Mouse (Mus musculus) embryonic facial prominence, embryonic 14.5 days (tissue): Measurements from ENCODE around the gene Stk11. TPM values are rescaled to one million over a fixed set of nuclear protein-coding genes. Genes with fewer than 3 reads are reported as not detected.

ENCODE experiments used
- ATAC-seq: fragments of 200-750 bp; cut with Nextera tagmentation; 2 replicates; pipeline ENCODE4 v1.8.0; 2017; ENCODE audit warnings: low read depth, moderate number of reproducible peaks, moderate TSS enrichment
- DNase-seq: peaks from one replicate; pipeline ENCODE4 v3.0.0-alpha.2; 2015; ENCODE audit warnings: low spot score
- H3K27ac ChIP-seq: fragments of 300-500 bp; sonication (generic); replicated peaks from 2 replicates; pipeline ENCODE4 v1.5.1; 2014; ENCODE audit warnings: low read depth, mild to moderate bottlenecking, low read length, moderate library complexity
- H3K27me3 ChIP-seq: fragments of 300-500 bp; sonication (generic); replicated peaks from 2 replicates; pipeline ENCODE4 v1.6.1; 2014; ENCODE audit warnings: low read length; ENCODE audit not compliant: control insufficient read depth, insufficient read depth
- H3K36me3 ChIP-seq: fragments of 300-500 bp; sonication (generic); 2 replicates; pipeline ENCODE4 v1.6.1; 2014; ENCODE audit warnings: low read length, mixed read lengths; ENCODE audit not compliant: control insufficient read depth, insufficient read depth
- H3K4me1 ChIP-seq: fragments of 300-500 bp; sonication (generic); 2 replicates; pipeline ENCODE4 v1.6.1; 2014; ENCODE audit warnings: antibody characterized with exemption, low read length; ENCODE audit not compliant: control insufficient read depth, insufficient read depth
- H3K4me2 ChIP-seq: fragments of 300-500 bp; sonication (generic); 2 replicates; pipeline ENCODE4 v1.6.1; 2014; ENCODE audit warnings: low read depth, mild to moderate bottlenecking, low read length, moderate library complexity, mixed read lengths
- H3K4me3 ChIP-seq: fragments of 300-500 bp; sonication (generic); 2 replicates; pipeline ENCODE4 v1.5.1; 2014; ENCODE audit warnings: low read depth, mild to moderate bottlenecking, low read length
- H3K9ac ChIP-seq: fragments of 300-500 bp; sonication (generic); 2 replicates; pipeline ENCODE4 v1.6.1; 2014; ENCODE audit warnings: low read depth, mild to moderate bottlenecking, low read length, moderate library complexity, mixed read lengths
- H3K9me3 ChIP-seq: fragments of 300-500 bp; sonication (generic); 2 replicates; pipeline ENCODE4 v1.6.1; 2016; ENCODE audit warnings: low read length; ENCODE audit not compliant: control insufficient read depth
- WGBS: fragments of 180-500 bp; shearing (Covaris S2); extraction: QIAGEN DNeasy Blood & Tissue Kit; methylation state at CpG from one replicate; pipeline ENCODE4 v1.1.7; 2014; 5-methylcytosine and 5-hydroxymethylcytosine counted together
- polyA plus RNA-seq: library from polyadenylated mRNA; unstranded; fragments of >200 nt; fragmentation: Nextera tagmentation; extraction: Ambion mirVana; gene quantifications from 2 replicates; pipeline ENCODE4 v1.2.1, GENCODE M21; 2014

Stk11 gene
- polyA plus RNA-seq, 1 experiment from 2014 or later, result 32.6 TPM

- no peaks in the 10 kb centered on the region for H3K9me3 ChIP-seq
- no peak for ATAC-seq
- H3K9ac ChIP-seq, result peak overlapping the region; percentile 98
- H3K4me2 ChIP-seq, result peak overlapping the region; percentile 93
- peaks cover 23% of the 10 kb centered on the region for H3K4me1 ChIP-seq
- peak overlapping the region; percentile 85 for H3K4me3 ChIP-seq
- peaks cover 71% of the 10 kb centered on the region for H3K36me3 ChIP-seq
- WGBS, result 3% methylated on average over 13 of the region's 15 CpGs
- no peaks in the 10 kb centered on the region for H3K27me3 ChIP-seq
- DNase-seq, result peak; percentile 79
- peak overlapping the region; percentile 98 for H3K27ac ChIP-seq
Measured at GRCm38 (mm10) chr10:80152071-80152872, 36.7 kb downstream of the Stk11 start.

GRCm38 (mm10) chr10:80152873-80153260 lies 37.3 kb downstream of the Stk11 start:
- Histone ChIP-seq H3K9ac (peak overlapping the region; percentile 98), H3K4me1 (peaks cover 23% of the 10 kb centered on the region), H3K4me2 (peak overlapping the region; percentile 93), H3K9me3 (no peaks in the 10 kb centered on the region), H3K27me3 (no peaks in the 10 kb centered on the region), H3K36me3 (peaks cover 75% of the 10 kb centered on the region), H3K27ac (peak overlapping the region; percentile 98), H3K4me3 (peak overlapping the region; percentile 85)
- DNase-seq, result no peak
- 16% methylated on average over 3 of the region's 3 CpGs for WGBS
- ATAC-seq, result no peak

GRCm38 (mm10) chr10:80153713-80154112 lies 38.1 kb downstream of the Stk11 start:
- peaks cover 75% of the 10 kb centered on the region for H3K36me3 ChIP-seq
- 82% methylated on average over 17 of the region's 19 CpGs for WGBS
- H3K4me1 ChIP-seq, result peaks cover 28% of the 10 kb centered on the region
- peak overlapping the region; percentile 93; the same call in 1 of the 2 replicates for H3K4me2 ChIP-seq
- H3K9ac ChIP-seq, result peak overlapping the region; percentile 11; the same call in 1 of the 2 replicates
- peak overlapping the region; percentile 25; the same call in 1 of the 2 replicates for H3K27ac ChIP-seq
- ATAC-seq (no peak), DNase-seq (no peak)
- H3K27me3 ChIP-seq, result no peaks in the 10 kb centered on the region
- H3K9me3 ChIP-seq, result no peaks in the 10 kb centered on the region
- peak overlapping the region; percentile 14; the same call in 1 of the 2 replicates for H3K4me3 ChIP-seq

GRCm38 (mm10) chr10:80154384-80154783 lies 38.8 kb downstream of the Stk11 start:
- WGBS, result 75% methylated on average over 7 of the region's 7 CpGs
- 0 out of 2 replicates have a peak overlapping the region, but pooled peaks have one; percentile 24 for H3K27ac ChIP-seq
- no peak overlapping the region for H3K4me2 ChIP-seq
- no peak for DNase-seq
- H3K36me3 ChIP-seq, result peaks cover 75% of the 10 kb centered on the region
- H3K9me3 ChIP-seq, result no peaks in the 10 kb centered on the region
- ATAC-seq, result no peak
- H3K4me1 ChIP-seq, result peaks cover 34% of the 10 kb centered on the region
- H3K27me3 ChIP-seq, result no peaks in the 10 kb centered on the region
- no peak overlapping the region for H3K4me3 ChIP-seq
- 0 out of 2 replicates have a peak overlapping the region, but pooled peaks have one; percentile 23 for H3K9ac ChIP-seq

GRCm38 (mm10) chr10:80155277-80155676 lies 39.7 kb downstream of the Stk11 start:
- Histone ChIP-seq H3K9me3 (no peaks in the 10 kb centered on the region), H3K27ac (no peak overlapping the region), H3K4me2 (no peak overlapping the region), H3K27me3 (no peaks in the 10 kb centered on the region), H3K4me3 (no peak overlapping the region), H3K9ac (no peak overlapping the region), H3K36me3 (peaks cover 68% of the 10 kb centered on the region), H3K4me1 (peaks cover 36% of the 10 kb centered on the region)
- 23% methylated on average over 1 of the region's 1 CpGs for WGBS
- DNase-seq (no peak), ATAC-seq (no peak)

- H3K9ac ChIP-seq, result 0 out of 2 replicates have a peak overlapping the region, but pooled peaks have one; percentile 31
- DNase-seq (no peak), ATAC-seq (no peak)
- H3K9me3 ChIP-seq, result no peaks in the 10 kb centered on the region
- no peak overlapping the region for H3K4me3 ChIP-seq
- no peaks in the 10 kb centered on the region for H3K27me3 ChIP-seq
- no peak overlapping the region; the same call in 1 of the 2 replicates for H3K27ac ChIP-seq
- peaks cover 64% of the 10 kb centered on the region for H3K36me3 ChIP-seq
- 78% methylated on average over 29 of the region's 29 CpGs for WGBS
- H3K4me1 ChIP-seq, result peaks cover 45% of the 10 kb centered on the region
- H3K4me2 ChIP-seq, result no peak overlapping the region
Measured at GRCm38 (mm10) chr10:80156002-80156751, 40.6 kb downstream of the Stk11 start.

GRCm38 (mm10) chr10:80156752-80157053 lies 41.1 kb downstream of the Stk11 start:
- H3K9ac ChIP-seq, result 0 out of 2 replicates have a peak overlapping the region, but pooled peaks have one; percentile 31
- no peaks in the 10 kb centered on the region for H3K9me3 ChIP-seq
- H3K4me1 ChIP-seq, result peaks cover 51% of the 10 kb centered on the region
- H3K4me3 ChIP-seq, result no peak overlapping the region
- H3K4me2 ChIP-seq, result no peak overlapping the region
- H3K27ac ChIP-seq, result no peak overlapping the region; the same call in 1 of the 2 replicates
- no peak for ATAC-seq
- WGBS, result 60% methylated on average over 7 of the region's 7 CpGs
- DNase-seq, result no peak
- H3K27me3 ChIP-seq, result no peaks in the 10 kb centered on the region
- peaks cover 58% of the 10 kb centered on the region for H3K36me3 ChIP-seq

- H3K4me1 ChIP-seq, result peaks cover 51% of the 10 kb centered on the region
- no peak for ATAC-seq
- no peak for DNase-seq
- WGBS, result 61% methylated on average over 15 of the region's 15 CpGs
- peak overlapping the region; percentile 87 for H3K27ac ChIP-seq
- H3K36me3 ChIP-seq, result peaks cover 52% of the 10 kb centered on the region
- 0 out of 2 replicates have a peak overlapping the region, but pooled peaks have one; percentile 2 for H3K4me2 ChIP-seq
- H3K9ac ChIP-seq, result peak overlapping the region; percentile 42; the same call in 1 of the 2 replicates
- no peak overlapping the region for H3K4me3 ChIP-seq
- H3K9me3 ChIP-seq, result no peaks in the 10 kb centered on the region
- H3K27me3 ChIP-seq, result no peaks in the 10 kb centered on the region
Measured at GRCm38 (mm10) chr10:80157141-80157929, 41.7 kb downstream of the Stk11 start.
